Mouse (Mus musculus) testis, adult 2 months (tissue): ENCODE results near the gene Ccdc85c.

Source experiments
- CTCF ChIP-seq: fragments of 200-500 bp; IDR thresholded peaks from 2 replicates; pipeline ENCODE4 v1.5.1; 2012; ENCODE audit warnings: low read depth, mild to moderate bottlenecking, inconsistent platforms, low read length, moderate library complexity; ENCODE audit not compliant: control insufficient read depth, insufficient read depth, insufficient replicate concordance
- POLR2A ChIP-seq: fragments of 200-500 bp; IDR thresholded peaks from 2 replicates; pipeline ENCODE4 v1.6.1; 2012; ENCODE audit warnings: low read depth, mild to moderate bottlenecking, inconsistent platforms, low read length, moderate library complexity; ENCODE audit not compliant: control insufficient read depth

DNA sequence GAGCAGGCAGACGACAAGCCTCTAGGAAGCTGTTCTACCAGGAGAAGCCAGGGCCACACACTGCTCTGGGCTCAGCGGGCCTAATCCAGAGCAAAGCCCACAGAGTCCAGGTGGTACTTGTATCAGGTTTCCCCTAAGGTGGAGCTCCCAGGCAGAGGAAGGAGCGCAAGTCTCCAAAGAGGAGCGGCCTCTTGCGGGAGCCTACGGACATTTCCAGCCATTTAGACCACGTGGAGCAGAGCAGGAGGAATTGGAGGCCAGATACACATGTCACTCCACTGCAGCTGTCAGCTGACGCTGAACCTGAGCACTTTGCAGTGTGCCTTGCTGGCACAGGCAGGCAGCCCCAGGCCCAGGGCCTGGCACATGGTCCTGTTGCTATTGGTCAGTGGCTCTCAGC, 60.1 kb downstream of the Ccdc85c start:
- TF ChIP-seq CTCF (no peak), POLR2A (no peak)
